Mouse (Mus musculus) granulocyte monocyte progenitor cell, adult 5-6 weeks (primary cell): ENCODE results near the gene Srsf2. TPM values are rescaled to one million over a fixed set of nuclear protein-coding genes. Genes with fewer than 3 reads are reported as not detected.
"Not testable (repeated sequence)": the region's sequence is repeated elsewhere in the genome, so short reads cannot be mapped to it uniquely, and the experiment has no call there.

ENCODE experiments used
- ATAC-seq: replicated peaks from 2 replicates; pipeline ENCODE4 v1.8.0; 2016; ENCODE audit warnings: mild to moderate bottlenecking, moderate TSS enrichment, inconsistent platforms; ENCODE audit not compliant: poor library complexity, severe bottlenecking
- total RNA-seq, 2 experiments: library from RNA; stranded (forward) in 1 of 2; stranded (reverse) in 1 of 2; fragments of 200-712, 200-1000 nt in 1 of 2; fragments of >200 nt in 1 of 2; fragmentation: Nextera tagmentation in 1 of 2; gene quantifications; 2 replicates each; pipeline ENCODE4 v1.2.3; 2014 to 2017

Srsf2 gene
- total RNA-seq, 2 experiments from 2014 or later, result 356 to 818 TPM

- no peak for ATAC-seq
Observed at GRCm38 (mm10) chr11:116857183-116857850, 4.4 kb upstream of the Srsf2 start.

GRCm38 (mm10) chr11:116854279-116854678, 1.4 kb upstream of the Srsf2 start:
- no peak for ATAC-seq

- peak; percentile 61 for ATAC-seq
Observed at GRCm38 (mm10) chr11:116853512-116853928, 626 bp upstream of the Srsf2 start.

GRCm38 (mm10) chr11:116852291-116852890, 503 bp downstream of the Srsf2 start, which contains the start of gene Mfsd11:
TSS of gene Mfsd11 (plus strand) at chr11:116852440.
- peak; percentile 13 for ATAC-seq

- no peak for ATAC-seq
Observed at GRCm38 (mm10) chr11:116851576-116852290, 1.2 kb downstream of the Srsf2 start.

GRCm38 (mm10) chr11:116850833-116851477, 1.9 kb downstream of the Srsf2 start:
- ATAC-seq, result no peak

GRCm38 (mm10) chr11:116850085-116850484, 2.8 kb downstream of the Srsf2 start:
- no peak for ATAC-seq

GRCm38 (mm10) chr11:116849587-116849986, 3.3 kb downstream of the Srsf2 start:
- no peak for ATAC-seq

- ATAC-seq, result not testable (repeated sequence)
Observed at GRCm38 (mm10) chr11:116848877-116849178, 4.1 kb downstream of the Srsf2 start.

- ATAC-seq, result no peak
Observed at GRCm38 (mm10) chr11:116848086-116848876, 4.6 kb downstream of the Srsf2 start.

GRCm38 (mm10) chr11:116847187-116848085, 5.5 kb downstream of the Srsf2 start:
- no peak for ATAC-seq

GRCm38 (mm10) chr11:116846593-116847181, 6.2 kb downstream of the Srsf2 start:
- no peak for ATAC-seq

- peak; percentile 81 for ATAC-seq
Observed at GRCm38 (mm10) chr11:116843261-116844233, 9.3 kb downstream of the Srsf2 start, which contains the start of the genes Mettl23 and Jmjd6. TSS of gene Mettl23 (plus strand) at chr11:116843278. TSS of gene Jmjd6 (minus strand) at chr11:116843449.

- ATAC-seq, result peak; percentile 31
Observed at GRCm38 (mm10) chr11:116842531-116843260, 10.2 kb downstream of the Srsf2 start.

- ATAC-seq, result no peak
Observed at GRCm38 (mm10) chr11:116840748-116841147, 12.1 kb downstream of the Srsf2 start.

- ATAC-seq, result no peak
Observed at GRCm38 (mm10) chr11:116839601-116840000, 13.3 kb downstream of the Srsf2 start.

GRCm38 (mm10) chr11:116838936-116839335, 14.0 kb downstream of the Srsf2 start:
- ATAC-seq, result no peak
